Mouse (Mus musculus) induced T-regulatory cell, adult 2 months (primary cell): Measurements from ENCODE around the gene Mum1l1.
A peak's percentile ranks its signal among the peaks of the same experiment; 100 is the strongest.
"Not testable (repeated sequence)": the region's sequence is repeated elsewhere in the genome, so short reads cannot be mapped to it uniquely, and the experiment has no call there.

Experiments used
- DNase-seq: peaks from one replicate; pipeline ENCODE4 v3.0.0-alpha.2; 2012; ENCODE audit warnings: low read depth

Mum1l1 gene

GRCm38 (mm10) chrX:139209829-139210225 is at the start of gene Mum1l1:
Gene Mum1l1, plus strand, starts transcription at chrX:139210042.
- peak; percentile 1 for DNase-seq

GRCm38 (mm10) chrX:139178928-139179327 is 30.9 kb upstream of the Mum1l1 start, which contains the start of gene 4933428M09Rik:
Gene 4933428M09Rik, plus strand, starts transcription at chrX:139179228.
- DNase-seq, result no peak

DNA sequence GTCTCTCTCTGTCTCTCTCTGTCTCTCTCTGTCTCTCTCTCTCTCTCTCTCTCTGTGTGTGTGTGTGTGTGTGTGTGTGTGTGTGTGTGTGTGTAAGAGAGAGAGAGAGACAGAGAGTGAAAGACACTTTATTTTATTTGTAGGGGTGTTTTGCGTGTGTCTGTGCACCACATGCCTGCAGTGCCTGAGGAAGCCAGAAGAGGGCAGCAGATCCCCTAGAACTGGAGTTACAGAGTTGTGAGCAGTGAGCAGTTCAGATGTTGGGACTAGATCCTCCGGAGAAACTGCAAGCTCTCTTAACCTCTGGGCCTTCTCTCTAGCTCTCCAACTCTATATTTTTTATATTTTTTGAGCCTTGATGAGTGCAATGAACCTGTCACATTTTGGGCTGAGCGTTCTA is 18.3 kb upstream of the Mum1l1 start:
- not testable (repeated sequence) for DNase-seq

DNA sequence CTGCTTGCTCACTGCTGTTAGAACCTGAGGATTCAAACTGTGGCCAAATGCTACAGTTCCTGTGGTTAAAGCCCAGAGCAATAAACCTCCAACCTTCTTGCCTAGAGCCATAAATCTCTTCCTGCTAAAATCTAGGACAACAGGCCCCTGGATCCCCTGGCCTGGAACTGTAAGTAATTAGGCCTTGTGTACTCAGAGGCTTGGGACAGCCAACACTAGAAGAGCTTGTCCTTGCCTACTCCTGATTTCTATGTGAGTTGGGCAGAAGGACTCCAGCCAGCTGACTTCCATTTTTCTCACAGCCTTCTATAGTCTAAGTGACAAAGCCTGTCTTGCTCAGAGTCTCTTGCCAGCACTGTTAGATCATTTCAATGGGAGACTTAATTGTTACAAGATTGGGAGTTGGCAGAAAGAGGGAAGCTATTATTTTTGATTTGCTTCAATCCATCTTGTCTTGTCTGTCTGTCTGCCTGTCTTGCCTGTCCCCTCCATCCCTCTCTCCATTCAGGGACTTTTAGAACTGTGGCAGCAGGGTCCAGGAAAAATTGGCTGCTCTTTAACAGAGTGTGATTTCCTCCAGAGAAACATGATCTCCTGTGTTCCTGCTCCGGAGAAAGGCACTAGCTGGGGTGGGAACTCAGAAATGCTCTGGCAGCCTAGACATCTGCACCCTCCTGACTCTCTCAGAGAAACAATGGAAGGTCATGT is 15.1 kb upstream of the Mum1l1 start:
- no peak for DNase-seq

GRCm38 (mm10) chrX:139209191-139209828 is 532 bp upstream of the Mum1l1 start:
- DNase-seq, result not testable (repeated sequence)

DNA sequence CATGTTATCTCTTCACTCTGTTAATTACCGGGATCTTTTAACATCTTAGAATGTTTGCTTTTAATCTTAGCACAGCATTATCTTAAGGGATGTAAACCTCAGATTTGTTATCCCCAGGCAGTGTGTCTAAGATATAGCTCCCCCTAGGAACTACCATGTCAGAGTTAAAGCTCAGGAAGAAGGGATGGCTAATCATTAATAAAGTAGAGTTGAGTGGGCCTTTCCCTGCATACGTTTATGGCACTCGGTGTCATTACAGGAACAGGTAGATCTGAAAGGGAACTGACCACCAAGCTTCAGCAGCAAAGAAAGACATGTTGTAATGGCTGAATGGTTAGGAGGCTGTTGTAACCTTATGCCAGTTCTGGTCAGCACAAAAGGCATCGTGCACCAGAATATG is 4.9 kb downstream of the Mum1l1 start:
- DNase-seq, result no peak

GRCm38 (mm10) chrX:139216409-139216808 is 6.6 kb downstream of the Mum1l1 start:
- no peak for DNase-seq

GRCm38 (mm10) chrX:139216991-139217593 is 7.2 kb downstream of the Mum1l1 start:
- no peak for DNase-seq

GRCm38 (mm10) chrX:139217776-139218175 is 7.9 kb downstream of the Mum1l1 start:
- DNase-seq, result no peak

DNA sequence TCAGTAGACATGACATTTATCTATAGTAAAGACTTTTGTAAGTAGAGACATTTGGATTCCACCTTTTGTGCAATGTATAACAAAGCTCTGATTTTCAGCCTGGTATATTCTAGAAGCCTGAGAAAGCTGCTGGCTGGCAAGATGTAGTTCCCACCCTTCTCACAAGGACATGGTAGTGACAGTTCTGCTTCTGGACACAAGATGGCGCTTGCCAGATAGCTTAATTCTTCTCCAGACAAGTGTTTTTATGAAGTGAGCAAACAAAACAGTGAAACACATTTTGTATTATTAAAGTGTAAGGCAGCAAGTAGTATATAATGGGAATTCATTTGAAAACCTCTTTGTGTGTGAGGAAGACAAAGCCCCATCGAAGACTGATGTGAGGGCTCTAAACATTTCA is 9.2 kb downstream of the Mum1l1 start:
- DNase-seq, result peak; percentile 2

DNA sequence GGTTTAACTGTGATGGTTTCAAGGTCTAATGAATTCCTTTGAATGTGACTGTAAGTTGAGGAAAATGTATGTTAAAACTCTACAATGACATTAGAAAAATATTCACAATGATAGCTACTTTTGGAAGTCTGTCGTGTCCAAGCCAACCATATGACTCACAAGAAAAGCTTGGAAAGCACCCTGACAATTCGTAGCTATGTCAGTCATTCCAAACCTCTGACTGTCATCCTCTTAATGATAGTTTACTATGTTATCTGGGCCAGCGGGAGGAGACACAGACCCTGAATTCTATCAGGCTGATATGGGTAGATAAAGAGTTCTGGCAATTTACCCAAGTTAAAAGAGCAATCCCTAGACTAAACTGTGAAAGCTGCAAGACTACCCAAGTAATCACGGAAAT is 11.0 kb downstream of the Mum1l1 start:
- no peak for DNase-seq

- DNase-seq, result no peak
Measured at GRCm38 (mm10) chrX:139221893-139222292, 12.1 kb downstream of the Mum1l1 start.

DNA sequence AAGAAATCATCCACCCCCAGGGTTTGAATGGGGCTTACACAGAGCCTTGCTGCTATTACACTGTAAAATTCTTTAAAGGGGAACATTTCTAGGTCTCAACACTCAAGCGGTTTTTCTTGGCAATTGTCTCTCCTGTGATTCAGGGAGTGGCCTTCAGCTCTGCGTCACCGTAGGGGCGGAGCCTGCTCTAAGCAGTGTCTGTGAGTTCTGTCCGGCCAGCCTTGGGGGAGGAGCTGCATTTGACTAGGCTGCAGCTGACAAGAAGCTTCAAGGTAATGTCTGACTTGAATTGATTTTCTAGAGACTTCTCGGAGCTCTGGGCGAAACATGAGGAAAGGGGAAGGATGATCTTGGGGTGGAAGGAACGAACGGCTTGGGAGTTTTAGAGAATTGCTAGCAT is 21.3 kb downstream of the Mum1l1 start:
- DNase-seq, result no peak

GRCm38 (mm10) chrX:139247294-139247693 is 37.5 kb downstream of the Mum1l1 start:
- DNase-seq, result peak; percentile 0

DNA sequence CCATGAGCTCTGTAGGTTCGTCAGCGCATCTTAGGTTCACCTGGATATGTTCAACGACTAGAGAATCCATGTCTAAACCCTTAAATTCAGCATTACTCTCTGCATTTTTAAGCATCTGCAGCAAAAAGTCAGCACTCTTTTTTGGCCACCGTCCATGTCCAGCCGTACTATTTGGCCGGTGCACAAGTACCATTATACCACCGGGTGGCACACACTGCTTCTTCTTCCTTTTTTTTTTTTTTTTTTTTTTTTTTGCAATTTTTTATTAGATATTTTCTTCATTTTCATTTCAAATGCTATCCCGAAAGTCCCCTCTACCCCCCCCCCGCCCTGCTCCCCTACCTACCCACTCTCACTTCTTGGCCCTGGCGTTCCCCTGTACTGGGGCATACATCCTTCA is 47.2 kb downstream of the Mum1l1 start:
- DNase-seq, result no peak

DNA sequence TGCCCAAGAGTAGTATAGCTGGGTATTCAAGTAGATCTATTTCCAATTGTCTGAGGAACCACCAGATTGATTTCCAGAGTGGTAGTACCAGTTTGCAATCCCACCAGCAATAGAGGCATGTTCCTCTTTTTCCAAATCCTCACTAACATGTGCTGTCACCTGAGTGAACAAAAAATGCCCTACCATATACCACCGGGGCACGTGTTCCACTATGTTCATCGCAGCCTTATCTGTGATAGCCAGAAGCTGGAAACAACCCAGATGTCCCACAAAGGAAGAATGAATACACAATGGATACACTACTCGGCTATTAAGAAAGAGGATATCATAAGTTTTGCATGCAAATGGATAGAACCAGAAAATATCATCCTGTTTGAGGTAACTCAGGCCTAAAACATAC is 72.1 kb downstream of the Mum1l1 start:
- DNase-seq, result no peak
